Mouse (Mus musculus): Measurements from ENCODE around the gene Tymp.

Tymp gene

DNA sequence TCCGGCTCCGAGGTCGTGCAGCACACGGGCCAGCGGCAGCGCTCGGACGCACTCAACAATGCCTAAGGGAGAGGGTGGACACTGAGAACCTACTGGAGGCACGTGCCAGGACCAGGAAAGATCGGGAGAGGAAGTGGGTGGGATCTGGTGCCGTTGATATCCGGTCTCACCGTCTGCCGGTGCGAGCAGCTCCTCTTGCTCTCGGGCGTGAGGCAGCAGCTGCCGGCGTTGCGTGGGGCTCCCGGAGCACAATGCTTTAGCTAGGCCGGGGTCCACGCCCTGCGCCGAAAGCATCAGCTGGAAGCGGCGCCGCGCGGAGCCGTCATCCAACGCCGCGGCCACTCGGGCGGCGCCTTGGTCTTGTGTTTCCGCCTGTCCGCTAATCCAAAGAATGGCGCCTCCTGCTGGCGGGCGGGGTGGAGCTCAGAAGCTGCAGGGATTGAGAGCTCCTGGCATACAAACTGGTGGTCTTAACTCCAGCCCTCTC is 3.0 kb downstream of the Tymp start, which contains the start of gene Sco2:
Gene Sco2 (minus strand): TSS at position 85 of the 487 bp plus-strand sequence.
- peak; percentile 90 for DNase-seq

DNA sequence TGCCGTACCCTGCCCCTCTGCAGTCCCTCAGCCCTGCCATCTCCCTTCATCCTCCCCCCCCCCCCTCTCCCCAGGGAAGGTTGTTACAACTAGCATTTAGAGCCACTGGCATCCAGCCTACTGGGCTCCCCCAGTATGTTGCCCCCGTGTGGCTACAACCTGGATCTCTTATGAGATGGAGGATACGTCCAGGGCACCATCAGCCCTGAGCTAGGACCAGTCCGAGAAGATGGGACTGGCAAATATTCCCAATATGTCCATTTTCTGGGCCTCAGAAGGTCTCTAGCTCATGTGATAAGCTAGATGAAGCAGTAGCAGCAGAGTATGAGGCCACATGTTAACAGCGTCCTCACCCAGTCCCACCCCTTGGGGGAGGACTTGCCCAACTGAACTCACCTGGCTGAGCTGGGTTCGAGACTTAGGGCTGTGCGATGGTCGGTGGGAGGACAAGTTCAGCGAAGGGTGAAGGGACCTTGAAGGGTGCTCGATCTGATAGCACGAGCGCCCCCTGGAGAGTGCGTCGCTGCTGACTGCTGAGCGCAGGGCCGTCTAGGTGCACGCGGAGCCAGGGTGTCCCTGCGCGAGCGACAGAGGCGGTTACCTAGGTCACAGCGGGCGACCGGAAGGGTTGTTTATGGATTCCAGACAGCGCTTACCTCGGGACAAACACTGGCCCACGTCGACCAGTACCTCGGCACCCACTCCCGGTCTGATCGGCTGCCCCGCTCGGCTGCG is 3.6 kb downstream of the Tymp start:
- peak; percentile 79 for DNase-seq

DNA sequence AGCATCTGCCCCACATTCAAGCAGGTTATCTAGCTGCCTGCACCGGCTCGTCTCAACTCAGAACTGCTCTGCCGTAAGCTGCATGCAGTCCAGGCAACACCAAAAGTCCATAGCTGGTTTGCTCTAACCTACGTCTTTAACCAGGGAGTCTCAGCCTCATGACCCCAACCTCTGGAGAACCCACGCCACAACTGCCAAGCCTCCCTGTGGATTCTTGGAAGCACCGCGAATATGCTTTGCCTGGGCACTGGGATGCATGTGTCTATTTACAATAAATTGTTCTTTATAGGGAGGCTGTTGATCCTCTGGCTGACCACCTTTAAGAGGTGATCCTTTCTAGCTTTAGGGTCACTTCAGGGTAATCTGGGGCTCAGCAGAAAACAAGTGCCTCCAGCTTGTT is 4.3 kb downstream of the Tymp start:
- no peak for DNase-seq

DNA sequence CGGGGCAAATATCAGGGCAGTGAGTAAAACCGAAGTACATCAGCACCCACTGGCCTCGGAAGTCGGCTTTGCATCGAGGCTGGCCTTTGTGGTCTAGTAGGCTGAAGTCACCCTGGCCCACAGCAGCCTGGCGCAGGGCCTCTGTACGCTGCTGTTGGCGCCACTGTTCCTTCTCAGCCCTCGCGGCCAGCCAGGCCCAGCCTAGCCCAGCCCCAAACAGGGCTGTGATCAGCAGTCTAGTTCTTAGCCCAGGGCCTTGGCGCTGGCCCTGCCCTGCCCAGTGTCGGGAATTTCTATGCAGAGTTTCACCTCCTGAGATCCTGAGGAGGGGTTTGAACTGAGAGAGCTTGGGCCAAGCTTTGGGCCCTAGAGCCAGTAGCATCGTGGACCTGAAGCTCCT is 4.8 kb downstream of the Tymp start:
- DNase-seq = no peak

DNA sequence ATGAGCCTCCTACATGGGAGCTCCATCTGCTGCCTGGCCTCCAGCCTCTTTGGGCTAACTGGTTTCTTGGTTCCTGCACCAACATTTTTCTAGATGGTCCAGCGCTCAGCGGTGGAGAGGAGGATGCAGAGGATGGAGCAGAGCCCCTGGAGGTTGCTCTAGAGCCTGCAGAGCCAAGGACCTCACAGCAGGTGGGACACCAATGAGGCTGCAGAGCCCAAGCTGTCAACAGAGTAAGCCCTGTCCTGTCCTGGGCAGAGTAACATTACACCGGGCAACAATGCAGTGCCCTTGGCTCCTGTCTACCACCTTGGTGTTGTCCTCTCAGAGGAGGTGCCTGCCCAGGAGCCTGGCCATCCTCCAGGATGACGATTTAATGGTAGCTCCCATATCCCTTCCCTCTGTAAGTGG is 11.7 kb downstream of the Tymp start:
- DNase-seq = no peak

DNA sequence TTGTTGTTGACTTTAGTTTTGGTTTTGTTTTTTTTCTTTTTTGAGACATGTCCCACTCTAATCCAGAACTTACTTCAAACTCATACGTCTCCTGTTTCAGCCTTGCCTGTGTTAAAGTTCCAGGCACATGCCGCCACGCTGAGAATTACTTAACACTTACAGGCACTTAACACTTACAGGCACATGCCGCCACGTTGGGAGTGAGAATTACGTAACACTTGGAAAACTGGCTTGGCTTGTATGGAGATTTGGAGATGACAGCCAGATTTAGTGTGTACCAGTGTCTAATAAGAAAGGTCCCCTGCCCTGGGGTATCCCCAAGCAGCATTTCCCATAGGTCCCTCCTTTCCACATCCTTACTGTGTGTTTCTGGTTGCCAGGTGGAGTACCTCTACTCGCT is 13.8 kb downstream of the Tymp start:
- DNase-seq = no peak

DNA sequence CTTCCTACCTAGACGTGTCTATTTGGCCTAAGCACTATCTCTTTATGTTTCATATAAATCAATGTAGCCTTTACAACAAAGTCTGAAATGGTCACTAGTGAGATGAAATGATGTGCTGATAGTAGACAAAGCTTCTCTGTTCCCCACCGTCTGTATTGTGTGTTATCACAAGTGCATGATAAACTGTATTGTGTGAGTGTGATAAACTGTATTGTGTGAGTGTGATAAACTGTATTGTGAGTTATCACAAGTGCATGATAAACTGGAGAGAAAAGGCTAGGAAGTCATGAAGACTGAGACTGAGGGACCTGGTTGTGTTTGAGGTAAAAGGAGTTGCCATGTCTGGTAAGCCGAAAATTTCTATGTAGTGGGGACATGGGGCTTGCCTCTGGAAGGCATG is 18.1 kb downstream of the Tymp start:
- DNase-seq = no peak

DNA sequence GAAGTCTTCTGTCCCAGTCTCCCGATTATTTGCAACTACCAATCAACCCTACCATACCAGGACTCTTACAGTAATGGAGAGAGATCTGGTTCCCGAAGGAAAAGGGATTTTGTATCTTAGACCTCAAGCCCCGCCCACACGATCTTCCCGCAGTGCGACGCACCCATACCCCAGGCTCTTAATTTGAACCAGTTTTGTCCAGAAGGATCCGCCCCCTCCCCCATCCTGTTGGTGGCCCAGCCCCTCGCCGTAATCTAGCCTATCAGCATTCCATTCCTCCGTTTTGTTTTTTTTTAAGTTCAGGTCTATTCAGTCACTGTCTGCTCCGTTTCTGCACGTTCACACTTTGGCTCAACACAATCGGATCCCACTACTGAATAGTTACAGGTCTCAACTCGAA is 20.5 kb downstream of the Tymp start:
- no peak for DNase-seq

DNA sequence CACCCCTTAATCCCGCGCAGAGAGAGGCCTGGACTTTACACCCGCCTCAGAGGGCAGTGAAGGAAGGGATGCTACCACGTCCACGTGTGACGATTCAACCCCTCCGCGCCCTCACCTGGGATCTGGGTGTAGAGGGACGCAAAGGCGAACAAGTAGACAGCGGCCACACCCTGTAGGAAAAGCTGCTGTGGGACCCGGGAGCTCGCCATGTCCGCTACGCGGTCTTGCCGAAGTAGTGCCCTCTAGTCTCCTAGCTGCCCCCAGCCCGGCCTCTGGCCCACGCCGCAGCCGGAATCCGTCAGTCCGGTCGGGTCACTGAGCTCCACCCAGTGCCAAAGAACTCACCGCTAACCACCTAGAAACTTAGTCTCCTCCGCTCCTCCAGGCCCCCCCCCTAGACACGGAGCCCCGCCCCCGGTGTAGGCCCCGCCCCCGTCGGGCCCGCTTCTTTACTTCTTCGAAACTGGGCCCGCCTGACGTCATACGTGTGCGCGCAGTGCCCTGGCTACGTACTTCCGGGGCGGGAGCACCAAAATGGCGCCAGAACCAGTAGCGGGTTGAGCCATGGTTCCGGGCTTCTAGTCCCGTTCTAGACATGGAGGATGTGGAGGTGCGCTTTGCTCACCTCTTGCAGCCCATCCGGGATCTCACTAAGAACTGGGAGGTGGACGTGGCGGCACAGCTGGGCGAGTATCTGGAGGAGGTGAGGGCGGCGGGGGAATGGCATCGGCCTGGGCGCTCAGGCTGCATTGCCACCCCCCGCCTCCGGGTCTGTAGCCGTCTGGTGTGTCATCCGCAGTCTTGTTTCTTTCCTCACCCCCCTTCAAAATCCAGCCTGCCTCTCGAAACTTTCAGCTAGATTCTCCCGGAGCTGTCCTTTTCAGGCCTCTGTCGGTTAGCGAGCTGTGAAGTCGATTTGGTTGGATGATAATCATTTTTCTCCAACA is 21.3 kb downstream of the Tymp start, which contains the start of the genes Lmf2 and Ncaph2:
Gene Lmf2 (minus strand): TSS at position 419 of the 947 bp plus-strand sequence.
Gene Ncaph2 (plus strand): TSS at position 479 of the 947 bp plus-strand sequence.
- DNase-seq = peak; percentile 92

DNA sequence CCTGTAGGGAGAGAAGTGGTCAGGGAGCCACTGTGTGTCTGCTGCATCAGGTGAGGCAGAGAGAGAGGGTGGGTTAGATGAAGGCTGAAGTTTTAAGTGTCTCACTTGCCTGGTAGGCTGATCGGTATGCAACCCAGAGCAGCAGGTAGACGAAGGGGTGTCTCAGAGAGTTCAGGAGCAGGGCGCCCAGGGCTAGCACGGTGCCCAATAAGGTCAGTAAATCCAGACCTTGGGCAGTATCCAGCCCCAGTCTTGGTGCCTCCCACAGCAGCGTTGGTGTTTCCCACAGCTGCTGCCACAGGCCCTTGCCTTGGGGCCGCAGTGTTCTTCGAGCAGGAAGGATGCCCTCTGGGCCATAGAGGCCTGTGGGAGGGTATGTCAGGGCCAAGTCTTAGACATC is 22.4 kb downstream of the Tymp start:
- no peak for DNase-seq

DNA sequence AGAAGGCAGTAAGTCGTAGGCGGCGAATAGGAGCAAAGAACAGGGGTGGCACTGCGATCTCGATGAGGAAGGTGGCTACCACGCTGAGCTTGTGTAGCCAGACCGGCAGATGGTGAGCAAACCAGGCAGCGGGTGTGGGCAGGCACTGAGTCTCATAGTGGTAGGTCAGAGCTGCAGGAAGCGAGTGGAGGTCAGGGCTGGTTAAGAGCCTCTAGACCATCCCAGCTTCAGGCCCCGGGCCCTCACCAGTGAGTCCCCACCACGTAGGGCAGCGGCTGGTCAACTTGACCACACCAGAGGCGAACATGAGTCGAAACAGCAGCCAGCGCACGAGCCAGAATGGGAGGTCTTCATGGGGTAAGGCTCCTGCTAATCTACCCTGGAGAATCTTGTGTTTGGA is 23.0 kb downstream of the Tymp start:
- DNase-seq = no peak

DNA sequence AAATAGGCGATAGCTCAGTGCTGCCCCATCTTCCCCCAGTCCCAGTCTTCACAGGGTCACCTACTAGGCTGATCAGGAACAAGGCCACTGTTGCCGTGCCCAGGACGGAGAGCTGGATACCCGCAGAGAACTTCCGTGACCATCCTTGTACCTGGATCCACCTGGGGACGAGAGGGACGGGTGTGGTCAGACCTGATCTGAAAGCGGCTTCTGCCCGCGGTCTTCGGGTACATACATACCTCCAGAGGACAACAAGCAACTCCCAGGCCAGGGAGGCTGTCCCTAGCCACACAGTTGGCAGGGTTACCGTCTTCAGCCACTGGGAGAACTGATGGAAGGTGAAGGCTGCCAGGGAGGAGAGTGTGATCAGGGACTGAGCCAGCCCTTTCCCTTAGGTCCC is 24.0 kb downstream of the Tymp start:
- DNase-seq = no peak

DNA sequence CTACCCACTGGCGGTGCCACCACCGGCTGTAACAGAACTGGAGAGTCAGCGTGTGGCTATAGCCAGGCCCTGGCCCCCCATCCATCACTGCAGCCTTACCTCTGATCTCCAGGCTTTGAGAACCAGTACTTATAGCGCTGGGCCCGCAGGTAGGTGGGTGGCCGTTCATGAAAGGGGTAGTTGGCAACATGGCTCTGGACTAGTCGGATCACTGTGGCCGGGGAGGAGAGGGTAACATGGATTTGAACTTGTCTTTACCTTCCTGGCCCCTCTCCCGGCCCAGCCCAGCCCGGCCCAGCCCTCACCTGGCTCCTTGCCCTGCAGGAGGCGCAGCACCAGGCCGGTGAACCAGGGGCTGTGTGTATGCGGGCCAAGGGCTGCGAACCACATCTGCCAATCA is 24.8 kb downstream of the Tymp start:
- no peak for DNase-seq

DNA sequence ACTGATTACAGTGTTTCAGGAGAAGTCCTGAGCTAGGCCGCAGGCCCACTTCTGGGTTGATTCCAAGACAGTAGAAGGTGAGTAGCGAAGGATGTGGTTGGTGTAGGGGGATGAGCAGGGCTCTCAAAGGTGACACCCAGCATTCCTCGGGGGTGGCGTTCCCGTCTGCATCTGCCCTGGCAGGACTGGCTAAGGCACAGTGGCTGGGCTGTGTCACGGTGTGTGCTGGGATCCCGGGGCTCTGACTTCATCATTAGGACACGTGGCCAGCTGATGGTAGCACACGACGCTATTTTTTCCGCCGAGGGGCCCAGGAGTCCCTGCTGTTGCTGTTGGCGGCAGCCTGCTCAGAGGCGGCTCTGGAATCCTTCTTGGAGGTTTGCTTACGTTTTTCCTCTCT is 25.5 kb downstream of the Tymp start:
- no peak for DNase-seq

DNA sequence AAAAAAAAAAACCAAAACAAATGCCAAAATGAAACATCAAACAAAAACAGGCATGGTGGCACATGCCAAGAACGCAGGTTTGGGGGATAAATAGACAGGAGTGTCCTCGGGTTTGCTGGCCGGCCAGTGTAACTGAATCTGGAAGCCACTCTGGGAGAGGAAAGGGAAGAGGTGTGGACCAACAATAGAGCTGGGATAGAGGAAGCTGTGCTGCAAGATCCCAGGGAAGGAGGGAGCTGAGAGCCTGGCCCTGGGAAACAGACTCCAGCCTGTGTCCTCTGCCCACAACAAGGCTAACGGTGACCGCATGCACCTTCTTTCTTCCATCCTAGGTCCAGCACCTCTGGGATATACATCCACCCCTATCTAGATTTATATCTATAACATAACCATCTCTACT is 26.4 kb downstream of the Tymp start:
- no peak for DNase-seq

DNA sequence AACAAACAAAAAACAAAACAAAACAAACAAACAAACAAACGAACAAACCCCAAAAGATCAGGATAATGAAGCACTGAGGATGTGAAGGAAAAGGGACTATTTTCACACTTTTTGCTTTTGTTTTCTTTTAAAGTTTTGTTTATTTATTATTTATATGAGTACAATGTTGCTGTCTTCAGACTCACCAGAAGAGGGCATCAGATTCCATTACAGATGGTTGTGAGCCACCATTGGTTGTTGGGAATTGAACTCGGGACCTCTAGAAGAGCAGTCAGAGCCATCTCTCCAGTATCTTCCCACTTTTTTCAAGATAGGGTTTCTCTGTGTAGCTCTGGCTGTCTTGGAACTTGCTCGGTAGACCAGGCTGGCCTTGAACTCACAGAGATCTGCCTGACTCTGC is 33.5 kb downstream of the Tymp start:
- no peak for DNase-seq

DNA sequence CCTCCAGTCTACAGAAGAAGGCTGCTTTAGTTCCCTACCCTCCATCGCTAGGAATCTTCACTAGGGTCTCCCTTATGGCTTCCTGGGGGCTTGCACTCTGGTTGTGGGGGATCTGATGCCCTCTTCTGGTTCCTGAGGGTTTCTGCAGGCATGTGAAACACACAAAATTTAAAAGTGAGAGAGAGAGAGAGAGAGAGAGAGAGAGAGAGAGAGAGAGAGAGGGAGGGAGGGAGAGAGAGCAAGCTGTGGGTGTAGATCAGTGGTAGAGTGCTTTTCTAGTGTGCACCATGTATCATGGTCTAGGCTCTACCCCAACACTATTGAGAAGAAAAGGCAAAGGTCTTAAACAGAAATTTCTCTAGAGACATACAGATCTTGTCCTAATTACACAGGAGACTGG is 35.2 kb downstream of the Tymp start:
- DNase-seq = no peak

DNA sequence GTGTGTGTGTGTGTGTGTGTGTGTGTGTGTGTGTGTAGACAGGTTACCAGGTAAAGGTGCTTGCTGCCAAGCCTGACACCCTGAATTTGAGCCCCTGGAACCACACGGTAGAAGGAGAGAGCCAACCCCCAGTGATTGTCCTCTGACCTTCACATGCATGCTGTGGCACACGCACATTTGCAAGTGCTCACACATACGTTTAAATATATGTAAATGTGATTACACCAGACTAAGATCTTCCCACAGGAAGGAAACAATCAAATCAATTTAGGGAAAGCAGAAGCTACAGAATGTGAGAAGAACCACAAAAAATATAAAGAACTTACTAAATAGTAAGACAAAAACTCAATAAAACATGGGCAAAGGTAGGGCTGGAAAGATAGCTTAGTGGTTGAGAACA is 36.7 kb downstream of the Tymp start:
- DNase-seq = no peak

DNA sequence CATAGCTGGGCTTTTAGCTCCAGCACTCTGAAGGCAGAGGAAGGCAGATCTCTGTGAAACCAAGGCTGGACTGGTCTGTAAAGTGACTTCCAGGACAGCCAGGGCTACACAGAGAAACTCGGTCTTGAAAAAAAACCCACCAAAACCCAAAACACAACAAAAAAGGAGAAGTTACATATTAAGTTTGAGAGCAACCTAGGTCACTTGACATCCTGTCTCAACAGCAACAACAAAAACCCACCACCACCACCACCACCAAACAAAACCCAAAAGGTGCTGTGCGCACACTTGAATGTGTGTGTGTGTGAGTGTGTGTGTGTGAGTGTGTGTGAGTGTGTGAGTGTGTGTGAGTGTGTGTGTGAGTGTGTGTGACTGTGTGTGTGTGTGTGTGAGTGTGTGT is 37.1 kb downstream of the Tymp start:
- no peak for DNase-seq

DNA sequence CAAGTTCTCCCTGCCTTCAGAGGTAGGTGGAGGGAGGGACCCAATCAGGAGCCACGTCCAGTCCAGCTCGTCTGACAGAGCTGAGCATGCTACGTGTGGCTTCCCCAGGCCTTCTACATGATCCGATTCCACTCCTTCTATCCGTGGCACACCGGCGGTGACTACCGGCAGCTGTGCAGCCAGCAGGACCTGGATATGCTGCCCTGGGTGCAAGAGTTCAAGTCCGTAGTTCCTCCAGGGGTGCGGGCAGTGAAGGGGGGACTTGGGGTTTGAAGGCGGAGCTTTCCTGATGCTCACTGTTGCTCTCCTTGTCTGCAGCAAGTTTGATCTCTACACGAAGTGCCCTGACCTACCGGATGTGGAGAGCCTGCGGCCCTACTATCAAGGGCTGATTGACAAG is 40.4 kb downstream of the Tymp start:
- DNase-seq = no peak

DNA sequence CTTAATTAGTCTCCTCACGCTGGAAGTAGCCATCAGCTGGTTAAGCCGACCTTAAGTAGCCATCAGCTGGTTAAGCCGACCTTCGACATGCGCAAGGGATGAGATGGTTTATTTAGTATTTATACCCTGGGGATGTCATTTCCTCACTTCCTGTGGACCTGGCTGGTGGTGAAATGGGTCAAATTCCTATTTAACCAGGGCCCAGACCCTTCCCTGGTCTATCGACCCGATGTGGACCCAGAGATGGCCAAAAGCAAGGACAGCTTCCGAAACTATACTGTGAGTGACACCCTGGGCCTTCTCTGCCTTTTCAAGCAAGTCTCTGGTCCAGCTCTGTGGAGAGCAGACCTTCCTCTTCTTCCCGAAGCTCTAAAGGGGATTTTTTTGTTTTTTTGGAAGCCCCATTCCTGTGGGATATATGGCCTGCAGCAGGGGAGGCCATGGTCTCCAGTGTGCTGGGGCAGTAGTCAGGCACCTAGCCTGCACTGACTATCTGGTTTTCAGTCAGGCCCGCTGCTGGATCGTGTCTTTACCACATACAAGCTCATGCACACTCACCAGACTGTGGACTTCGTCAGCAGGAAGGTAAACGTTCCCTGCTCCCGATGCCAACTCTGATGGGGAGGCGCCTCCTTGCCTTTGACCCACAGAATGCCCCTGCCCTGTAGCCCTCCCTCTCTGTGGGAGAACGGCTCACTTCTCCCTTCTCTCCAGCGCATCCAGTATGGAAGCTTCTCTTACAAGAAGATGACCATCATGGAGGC is 41.9 kb downstream of the Tymp start:
- DNase-seq = no peak

DNA sequence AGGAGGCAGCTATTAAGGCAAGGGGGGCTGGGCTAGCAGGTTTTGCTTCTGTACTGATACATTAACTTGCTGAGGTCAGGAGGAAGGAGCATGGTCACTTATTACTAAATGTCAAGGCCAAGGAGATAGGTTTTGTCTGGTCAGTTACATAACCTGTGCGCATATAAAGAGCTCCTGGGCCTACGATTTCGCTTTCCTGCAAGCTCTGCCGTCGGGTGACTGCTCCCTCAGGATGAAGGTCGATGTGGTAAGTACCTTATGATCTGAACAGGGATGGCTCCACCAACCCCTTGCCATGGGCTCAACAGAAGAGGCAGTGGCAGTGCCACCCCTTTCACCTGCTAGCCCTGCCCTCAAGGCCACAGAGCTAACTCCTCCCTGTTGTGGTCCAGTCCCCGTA is 42.6 kb downstream of the Tymp start, which contains the start of gene Miox:
Gene Miox (plus strand): TSS at position 128 of the 400 bp plus-strand sequence.
- no peak for DNase-seq

DNA sequence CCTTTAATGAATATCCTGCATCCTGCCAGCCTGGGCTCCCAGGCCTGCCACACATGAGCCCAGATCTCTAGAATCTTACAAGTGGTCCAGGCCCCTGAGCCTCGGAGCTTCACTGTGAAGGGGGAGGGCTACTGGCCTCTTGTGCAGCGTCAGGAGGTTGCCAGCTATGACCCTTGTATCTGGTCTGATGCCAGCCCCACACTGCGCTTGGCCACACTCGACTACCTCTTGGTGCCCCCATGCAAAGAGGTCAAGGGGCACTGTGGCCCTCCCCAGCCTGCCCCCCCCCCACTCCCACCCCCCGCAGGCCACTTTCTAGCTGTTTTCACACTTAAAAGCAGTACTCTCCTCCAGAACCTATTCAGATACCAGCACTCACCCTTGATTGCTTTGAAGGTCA is 50.4 kb downstream of the Tymp start:
- DNase-seq = no peak
